Mouse (Mus musculus) liver, embryonic 15.5 days (tissue): ENCODE data around the gene Scfd2. TPM values are rescaled to one million over a fixed set of nuclear protein-coding genes. Genes with fewer than 3 reads are reported as not detected.

Experiments
- ATAC-seq: fragments of 200-750 bp; cut with Nextera tagmentation; 2 replicates; pipeline ENCODE4 v1.8.0; 2017; ENCODE audit warnings: moderate number of reproducible peaks, mild to moderate bottlenecking, moderate library complexity; ENCODE audit not compliant: insufficient read depth
- H3K27ac ChIP-seq: fragments of 300-500 bp; sonication (generic); replicated peaks from 2 replicates; pipeline ENCODE4 v1.5.1; 2015; ENCODE audit warnings: mild to moderate bottlenecking, inconsistent platforms
- H3K27me3 ChIP-seq: fragments of 300-500 bp; sonication (generic); 2 replicates; pipeline ENCODE4 v1.6.1; 2015; ENCODE audit warnings: mild to moderate bottlenecking, inconsistent platforms
- H3K36me3 ChIP-seq: fragments of 300-500 bp; sonication (generic); replicated peaks from 2 replicates; pipeline ENCODE4 v1.6.1; 2015; ENCODE audit warnings: moderate library complexity, mild to moderate bottlenecking, inconsistent platforms
- H3K4me1 ChIP-seq: fragments of 300-500 bp; sonication (generic); replicated peaks from 2 replicates; pipeline ENCODE4 v1.6.1; 2015; ENCODE audit warnings: inconsistent platforms
- H3K4me2 ChIP-seq: fragments of 300-500 bp; sonication (generic); 2 replicates; pipeline ENCODE4 v1.6.1; 2015; ENCODE audit warnings: moderate library complexity, mild to moderate bottlenecking, inconsistent platforms
- H3K4me3 ChIP-seq: fragments of 300-500 bp; sonication (generic); replicated peaks from 2 replicates; pipeline ENCODE4 v1.5.1; 2015; ENCODE audit warnings: mild to moderate bottlenecking, inconsistent platforms
- H3K9ac ChIP-seq: fragments of 300-500 bp; sonication (generic); 2 replicates; pipeline ENCODE4 v1.6.1; 2015; ENCODE audit warnings: moderate library complexity, mild to moderate bottlenecking, inconsistent platforms
- H3K9me3 ChIP-seq: fragments of 300-500 bp; sonication (generic); replicated peaks from 2 replicates; pipeline ENCODE4 v1.6.1; 2016; ENCODE audit warnings: inconsistent platforms
- WGBS: fragments of 180-500 bp; shearing (Covaris S2); methylation state at CpG from one replicate; pipeline ENCODE4 v1.1.7; 2015; ENCODE audit warnings: mixed read lengths; ENCODE audit not compliant: insufficient replicate concordance; 5-methylcytosine and 5-hydroxymethylcytosine counted together
- polyA plus RNA-seq: library from polyadenylated mRNA; unstranded; fragments of >200 nt; fragmentation: Nextera tagmentation; extraction: Ambion mirVana; gene quantifications from 2 replicates; pipeline ENCODE4 v1.2.1, GENCODE M21; 2015

The Scfd2 gene
- polyA plus RNA-seq, 1 experiment from 2014 or later, result 9.8 TPM

DNA sequence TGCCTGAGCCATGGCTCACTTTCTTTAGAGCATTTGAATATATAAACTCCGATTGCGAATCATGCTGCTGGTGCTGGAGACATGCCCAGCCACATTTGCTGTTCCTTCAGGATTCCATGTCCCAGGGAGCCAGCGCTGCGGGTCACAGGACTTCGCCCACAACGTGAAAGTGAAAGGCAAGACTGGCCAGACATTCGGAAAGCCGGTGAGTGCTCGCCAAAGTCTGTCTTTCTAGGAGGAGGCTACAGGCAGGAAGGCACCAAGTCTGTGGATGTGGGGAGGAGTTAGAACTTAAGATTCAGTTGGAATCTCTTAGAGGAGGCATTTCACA, 341.4 kb downstream of the Scfd2 start:
- Histone ChIP-seq H3K4me3 (no peak overlapping the region), H3K27ac (no peak overlapping the region), H3K27me3 (peaks cover 50% of the 10 kb centered on the region), H3K9me3 (no peaks in the 10 kb centered on the region), H3K4me2 (no peak overlapping the region), H3K36me3 (no peaks in the 10 kb centered on the region), H3K9ac (no peak overlapping the region), H3K4me1 (peaks cover 18% of the 10 kb centered on the region)
- ATAC-seq, result no peak
- WGBS, result 52% methylated on average over 9 of the region's 9 CpGs

DNA sequence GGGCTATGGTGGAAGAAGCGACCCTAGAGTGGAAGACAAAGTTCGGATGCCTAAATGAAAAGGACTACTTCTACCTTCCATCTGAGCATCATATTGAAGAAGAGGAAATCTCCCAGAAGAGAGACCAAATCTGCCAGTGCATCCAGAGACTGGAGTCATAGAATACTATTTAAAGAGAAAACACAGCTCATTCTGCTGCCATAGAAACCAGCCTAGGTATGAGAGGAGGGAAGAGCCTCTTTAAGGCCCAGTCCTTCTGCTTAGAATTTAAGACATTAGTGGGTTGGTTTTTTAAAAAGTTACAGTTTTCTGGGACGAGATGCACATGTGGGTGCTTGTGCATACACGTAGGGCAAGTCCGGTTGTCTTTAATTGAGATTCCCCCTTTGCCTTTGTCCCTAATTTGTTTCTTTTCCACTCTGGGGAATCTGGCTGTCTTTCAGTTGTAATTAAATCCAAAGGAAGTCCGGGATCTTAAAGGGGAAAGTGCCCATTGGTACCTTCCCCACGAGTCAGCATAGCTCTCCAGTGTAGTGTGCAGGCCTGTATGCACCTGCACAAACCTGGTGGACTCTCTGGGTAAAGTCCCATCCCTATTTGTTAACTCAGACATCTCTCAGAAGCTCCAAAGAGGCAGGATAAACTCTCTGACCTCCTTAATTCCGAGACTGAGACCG, 341.9 kb downstream of the Scfd2 start:
- no peaks in the 10 kb centered on the region for H3K9me3 ChIP-seq
- H3K27ac ChIP-seq, result no peak overlapping the region
- H3K27me3 ChIP-seq, result peaks cover 45% of the 10 kb centered on the region
- no peaks in the 10 kb centered on the region for H3K36me3 ChIP-seq
- no peak overlapping the region for H3K9ac ChIP-seq
- no peak overlapping the region for H3K4me3 ChIP-seq
- ATAC-seq, result no peak
- H3K4me1 ChIP-seq, result peaks cover 13% of the 10 kb centered on the region
- WGBS, result 57% methylated on average over 9 of the region's 9 CpGs
- H3K4me2 ChIP-seq, result no peak overlapping the region

DNA sequence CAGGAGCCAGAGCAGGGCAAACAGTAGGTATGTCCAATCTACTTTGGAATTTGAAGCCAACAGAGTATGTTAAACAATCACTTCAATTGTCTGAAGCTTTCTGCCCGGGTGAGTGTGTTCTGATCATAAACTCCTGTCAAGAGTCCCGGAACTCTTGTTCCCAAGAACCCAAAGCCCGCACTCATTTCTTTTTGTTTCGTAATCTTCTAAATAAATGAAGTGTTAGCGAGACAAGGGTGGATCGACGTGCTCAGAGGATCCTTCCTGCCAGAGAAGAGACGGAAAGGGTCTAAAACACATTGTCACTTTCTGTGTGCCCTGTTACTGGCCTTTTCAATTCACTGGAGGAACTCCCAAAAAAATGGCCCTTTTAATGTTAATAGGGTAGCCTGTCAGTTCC, 342.7 kb downstream of the Scfd2 start:
- Histone ChIP-seq H3K27ac (no peak overlapping the region), H3K9ac (no peak overlapping the region), H3K4me3 (no peak overlapping the region), H3K36me3 (no peaks in the 10 kb centered on the region), H3K4me1 (peaks cover 5% of the 10 kb centered on the region), H3K4me2 (no peak overlapping the region), H3K27me3 (peaks cover 39% of the 10 kb centered on the region), H3K9me3 (no peaks in the 10 kb centered on the region)
- no peak for ATAC-seq
- WGBS, result 75% methylated on average over 8 of the region's 8 CpGs

DNA sequence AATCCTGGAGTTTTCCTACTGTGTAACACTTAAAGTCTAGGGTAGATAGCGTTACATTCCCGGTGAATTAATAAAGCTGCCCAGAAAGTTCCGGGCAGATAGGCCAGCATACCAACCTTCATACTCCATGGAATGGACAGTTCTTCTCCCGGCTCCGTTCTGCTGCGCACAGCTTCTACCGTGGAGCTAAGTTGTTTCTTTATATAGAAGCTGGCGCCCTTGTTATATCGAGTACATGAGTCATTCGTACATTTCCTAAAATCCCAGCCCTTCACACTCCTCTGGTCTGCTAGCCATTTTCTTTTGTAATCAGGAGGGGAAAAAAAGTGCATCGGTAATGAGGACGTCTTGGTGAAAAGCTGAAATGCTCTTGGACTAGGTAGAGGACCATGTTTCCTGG, 343.5 kb downstream of the Scfd2 start:
- Histone ChIP-seq H3K36me3 (no peaks in the 10 kb centered on the region), H3K4me2 (no peak overlapping the region), H3K27ac (no peak overlapping the region), H3K9me3 (no peaks in the 10 kb centered on the region), H3K27me3 (peaks cover 33% of the 10 kb centered on the region), H3K9ac (no peak overlapping the region), H3K4me1 (no peaks in the 10 kb centered on the region), H3K4me3 (no peak overlapping the region)
- no peak for ATAC-seq
- 74% methylated on average over 12 of the region's 12 CpGs for WGBS

DNA sequence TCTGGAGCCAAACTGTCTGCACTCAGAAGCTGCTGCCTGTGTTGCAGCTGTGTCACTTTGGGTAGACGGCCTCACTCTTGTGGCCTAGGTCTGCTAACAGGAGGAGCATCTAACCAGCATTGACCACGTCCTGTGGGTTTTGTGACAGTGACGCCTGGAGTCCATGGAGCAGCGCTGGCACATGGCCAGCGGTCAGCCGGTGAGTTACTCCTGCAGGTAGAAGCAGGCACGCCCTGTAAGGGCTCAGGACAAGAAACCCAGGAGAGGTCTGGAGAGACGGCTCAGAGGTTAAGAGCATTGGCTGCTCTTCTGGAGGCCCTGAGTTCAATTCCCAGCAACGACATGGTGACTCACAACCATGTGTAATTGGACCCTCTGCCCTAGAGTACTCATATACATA, 347.0 kb downstream of the Scfd2 start:
- H3K9ac ChIP-seq, result no peak overlapping the region
- no peaks in the 10 kb centered on the region for H3K36me3 ChIP-seq
- 46% methylated on average over 9 of the region's 9 CpGs for WGBS

DNA sequence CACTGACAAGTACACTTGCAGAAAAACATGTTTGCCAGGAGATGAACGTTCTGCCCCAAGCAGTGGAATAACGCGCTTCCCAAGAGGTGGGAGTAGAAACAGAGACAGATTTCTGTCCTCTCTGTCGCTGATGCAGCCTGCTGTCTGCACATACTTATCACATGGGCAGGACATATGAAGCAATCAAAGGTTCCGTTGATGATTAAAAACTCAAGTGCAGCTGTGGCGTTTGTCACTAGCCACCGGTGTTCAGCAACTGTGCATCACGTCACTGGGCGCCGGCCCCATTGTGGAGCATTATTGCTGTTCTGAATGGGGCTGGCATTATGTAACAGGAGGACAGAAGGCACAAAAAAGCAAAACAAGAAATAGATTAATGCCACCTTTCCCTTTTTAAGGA, 348.4 kb downstream of the Scfd2 start:
- WGBS, result 71% methylated on average over 10 of the region's 10 CpGs
- no peak for ATAC-seq

More for the DNA sequence above, 347.0 kb downstream of the Scfd2 start:
- ATAC-seq, result no peak
- Histone ChIP-seq H3K4me2 (no peak overlapping the region), H3K4me3 (no peak overlapping the region), H3K27me3 (peaks cover 7% of the 10 kb centered on the region; the same call in 1 of the 2 replicates), H3K4me1 (no peaks in the 10 kb centered on the region), H3K27ac (no peak overlapping the region), H3K9me3 (no peaks in the 10 kb centered on the region)

DNA sequence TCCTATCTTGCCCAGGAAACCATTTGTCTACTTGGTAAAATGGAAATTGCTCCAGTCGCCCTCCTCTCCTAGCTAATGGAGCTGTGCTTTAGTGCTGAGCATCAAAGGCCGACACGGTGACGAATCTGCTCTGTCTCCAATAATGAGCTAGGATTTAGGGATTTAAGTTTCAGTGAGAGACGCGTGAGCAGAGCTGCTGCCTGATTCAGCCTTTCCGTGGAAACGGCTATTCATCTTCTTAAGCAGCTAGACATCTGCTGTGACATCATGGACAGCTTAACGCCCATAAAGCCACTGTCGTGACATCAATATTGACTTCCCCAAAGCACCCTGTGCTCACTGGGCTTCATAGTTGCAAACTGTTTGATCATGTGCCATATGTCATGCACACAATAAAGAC, 351.3 kb downstream of the Scfd2 start:
- Histone ChIP-seq H3K4me2 (no peak overlapping the region), H3K27ac (no peak overlapping the region), H3K36me3 (no peaks in the 10 kb centered on the region), H3K27me3 (no peaks in the 10 kb centered on the region; the same call in 1 of the 2 replicates), H3K4me3 (no peak overlapping the region), H3K9me3 (no peaks in the 10 kb centered on the region), H3K4me1 (no peaks in the 10 kb centered on the region), H3K9ac (no peak overlapping the region)
- WGBS, result 55% methylated on average over 10 of the region's 10 CpGs
- no peak for ATAC-seq

More for the DNA sequence above, 348.4 kb downstream of the Scfd2 start:
- Histone ChIP-seq H3K27ac (no peak overlapping the region), H3K27me3 (peaks cover 3% of the 10 kb centered on the region; the same call in 1 of the 2 replicates), H3K4me3 (no peak overlapping the region), H3K36me3 (no peaks in the 10 kb centered on the region), H3K4me1 (no peaks in the 10 kb centered on the region), H3K9me3 (no peaks in the 10 kb centered on the region), H3K9ac (no peak overlapping the region), H3K4me2 (no peak overlapping the region)

DNA sequence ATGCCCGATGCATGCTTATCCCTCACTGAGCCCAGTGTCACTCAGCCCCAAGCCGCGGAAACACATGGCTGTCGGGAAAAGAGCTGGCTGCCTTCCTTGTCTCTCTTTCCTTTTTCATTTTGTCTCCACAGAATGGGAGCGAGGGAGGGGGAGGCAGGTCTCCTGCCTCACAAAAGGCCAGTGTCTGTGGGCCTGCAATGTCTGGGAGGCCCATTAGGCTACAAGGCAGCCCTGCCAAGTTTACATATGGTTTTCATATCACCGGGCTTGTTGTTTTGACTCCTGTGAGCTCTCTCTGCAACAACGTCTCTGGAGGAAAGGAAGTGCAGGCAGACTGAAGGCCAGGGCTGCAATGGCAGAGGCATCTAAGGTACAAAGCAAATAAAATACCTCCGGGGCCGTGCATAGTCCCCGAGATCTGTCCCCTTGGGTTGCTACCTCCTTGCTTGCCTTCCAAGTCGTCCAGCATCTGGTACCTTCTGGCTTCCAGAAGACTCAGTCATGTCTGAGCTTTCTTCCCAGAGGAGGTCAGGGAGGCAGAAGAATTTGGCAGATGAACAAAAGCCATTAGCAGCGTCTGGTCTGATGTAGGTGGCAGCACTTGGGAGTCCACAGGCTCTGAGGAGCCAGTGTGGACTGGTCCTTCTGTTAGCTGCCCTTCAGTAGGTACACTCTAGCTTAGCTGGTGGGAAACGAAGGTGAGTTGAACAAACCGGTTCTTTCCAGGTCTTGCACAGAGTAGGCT, 355.9 kb downstream of the Scfd2 start:
- Histone ChIP-seq H3K4me2 (no peak overlapping the region), H3K4me1 (0 out of 2 replicates have a peak, but pooled peaks cover 7% of the 10 kb centered on the region), H3K9me3 (no peaks in the 10 kb centered on the region), H3K9ac (no peak overlapping the region), H3K27me3 (peaks cover 14% of the 10 kb centered on the region), H3K4me3 (no peak overlapping the region), H3K27ac (no peak overlapping the region), H3K36me3 (no peaks in the 10 kb centered on the region)
- 51% methylated on average over 14 of the region's 14 CpGs for WGBS
- no peak for ATAC-seq

DNA sequence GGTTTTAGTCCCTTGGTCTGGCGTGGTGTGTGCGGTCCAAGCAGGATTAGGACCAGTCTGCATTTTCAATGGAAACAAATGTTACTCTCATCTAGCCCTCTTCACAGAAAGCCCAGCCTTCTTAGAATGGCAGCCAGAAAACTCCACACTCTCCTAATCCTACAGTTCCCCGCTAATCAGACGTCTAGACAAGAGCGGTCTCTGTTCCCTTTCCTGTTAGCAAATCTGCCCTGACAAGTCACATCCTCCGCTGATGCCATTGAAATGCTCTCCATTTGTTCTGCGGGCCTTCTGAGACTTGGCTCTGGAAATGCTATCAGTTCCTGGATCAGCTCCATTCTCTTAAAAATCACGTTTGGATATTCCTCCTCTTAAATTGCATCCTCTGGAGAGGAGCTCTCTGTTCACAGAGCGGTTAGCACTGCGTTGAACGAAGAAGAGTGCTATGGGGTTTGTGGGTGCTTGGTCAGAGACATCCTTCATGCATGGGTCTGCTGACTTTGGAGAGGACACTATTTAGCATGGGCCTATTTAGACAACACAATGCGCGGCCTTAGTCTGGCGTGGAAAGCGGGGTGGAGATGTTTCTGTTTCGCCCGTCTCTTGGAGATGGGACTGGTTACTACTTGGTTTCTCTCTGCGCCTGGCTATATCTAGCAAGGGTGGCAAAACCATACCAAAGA, 358.3 kb downstream of the Scfd2 start:
- Histone ChIP-seq H3K27ac (no peak overlapping the region), H3K36me3 (no peaks in the 10 kb centered on the region), H3K9me3 (no peaks in the 10 kb centered on the region), H3K4me3 (no peak overlapping the region), H3K27me3 (peaks cover 14% of the 10 kb centered on the region), H3K4me2 (no peak overlapping the region), H3K4me1 (0 out of 2 replicates have a peak, but pooled peaks cover 7% of the 10 kb centered on the region), H3K9ac (no peak overlapping the region)
- WGBS, result 55% methylated on average over 18 of the region's 18 CpGs
- no peak for ATAC-seq

DNA sequence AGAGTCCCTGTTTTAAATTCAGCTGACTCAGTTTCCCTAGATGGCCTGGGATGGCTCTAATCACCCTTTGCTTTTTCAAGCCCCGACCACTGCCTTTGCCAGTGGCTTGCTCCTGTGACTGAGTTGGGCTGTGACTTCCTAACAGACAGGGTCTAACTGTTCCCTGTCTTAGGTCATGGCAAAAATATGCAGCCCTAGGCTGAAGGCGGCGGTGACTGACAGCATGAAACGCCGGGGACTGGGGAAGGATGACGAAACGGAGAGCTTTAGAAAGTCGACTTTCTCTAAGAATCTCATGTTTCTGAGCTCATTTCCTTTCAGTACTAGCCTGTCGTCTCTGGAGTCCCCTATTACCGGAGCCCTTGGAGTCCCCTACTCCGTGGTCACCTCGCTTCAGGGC, 359.4 kb downstream of the Scfd2 start:
- Histone ChIP-seq H3K36me3 (no peaks in the 10 kb centered on the region), H3K4me2 (no peak overlapping the region), H3K4me3 (no peak overlapping the region), H3K4me1 (0 out of 2 replicates have a peak, but pooled peaks cover 7% of the 10 kb centered on the region), H3K9me3 (no peaks in the 10 kb centered on the region), H3K9ac (no peak overlapping the region), H3K27ac (no peak overlapping the region), H3K27me3 (peaks cover 14% of the 10 kb centered on the region)
- 42% methylated on average over 12 of the region's 12 CpGs for WGBS
- ATAC-seq, result no peak

DNA sequence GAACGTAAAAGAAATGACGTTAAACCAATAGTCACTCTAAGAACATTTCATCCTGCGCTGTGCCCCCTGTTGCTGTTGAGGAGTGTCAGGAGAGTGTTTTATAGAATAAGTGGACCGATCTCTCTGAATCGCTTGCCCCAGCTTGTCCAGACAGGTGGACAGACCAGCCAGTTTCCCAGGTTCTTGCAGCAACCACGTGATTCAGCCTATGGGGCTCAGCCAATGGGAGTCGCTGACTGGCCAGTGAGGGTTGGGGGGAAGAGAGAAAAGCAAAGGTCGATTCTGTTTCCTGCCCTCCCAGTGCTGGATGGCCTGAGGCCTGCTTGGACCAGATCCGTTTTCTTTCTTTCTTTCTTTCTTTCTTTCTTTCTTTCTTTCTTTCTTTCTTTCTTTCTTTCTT, 359.8 kb downstream of the Scfd2 start:
- H3K4me3 ChIP-seq, result no peak overlapping the region
- H3K36me3 ChIP-seq, result no peaks in the 10 kb centered on the region
- no peaks in the 10 kb centered on the region for H3K9me3 ChIP-seq
- H3K9ac ChIP-seq, result no peak overlapping the region
- H3K4me1 ChIP-seq, result 0 out of 2 replicates have a peak, but pooled peaks cover 7% of the 10 kb centered on the region
- ATAC-seq, result no peak
- 56% methylated on average over 9 of the region's 9 CpGs for WGBS
- peaks cover 14% of the 10 kb centered on the region for H3K27me3 ChIP-seq
- no peak overlapping the region for H3K27ac ChIP-seq
- no peak overlapping the region for H3K4me2 ChIP-seq
